23 mouse cellular contexts compared by ENCODE assay signal in the genomic region with DNA sequence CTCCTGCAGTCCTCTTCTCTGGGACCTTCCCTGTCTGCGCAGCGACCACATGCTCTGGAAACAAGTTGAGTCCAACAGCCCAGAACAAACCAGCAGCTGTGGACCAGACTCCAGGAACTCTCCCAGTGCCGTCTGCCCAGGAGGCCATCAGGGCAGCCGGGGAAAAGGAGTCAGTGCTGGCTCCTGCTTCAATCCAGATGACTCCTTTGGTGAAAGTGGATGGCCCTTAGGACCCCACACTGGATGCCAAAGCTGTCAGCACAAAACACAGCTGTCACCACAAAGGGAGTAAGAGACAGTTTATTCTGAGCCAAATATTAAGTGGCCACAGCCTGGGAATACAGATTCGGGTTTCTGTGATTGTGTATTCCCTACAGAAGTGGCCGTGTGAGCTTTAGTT. TPM values are rescaled to one million over a fixed set of nuclear protein-coding genes. Genes with fewer than 3 reads are reported as not detected.
A peak's percentile ranks its signal among the peaks of the same experiment; 100 is the strongest.
DNase-seq lines count a peak whose midpoint lies in the region; ATAC-seq and TF ChIP-seq lines count a peak whose summit lies in the region.
"Had no signal": no experiment of that assay in that cellular context is flagged by ENCODE, and none has a peak within 500 bp of the region (broad histone marks: within the 10 kb centered on the region; RNA-seq: fewer than 3 reads in every experiment).

No protein-coding gene starts in this region.

- intact Hi-C loops in heart, postnatal 36 days (cut with DNase I) = no loop called here

- no peak for TF ChIP-seq CTCF in embryonic fibroblast, embryonic 13.5 days (IDR thresholded peaks at IDR 0.05; ENCODE audit: borderline replicate concordance, insufficient read depth, low read length)

- WGBS in heart, embryonic 10.5 days = 51% methylated on average over 6 of the region's 6 CpGs
- 77% methylated on average over 6 of the region's 6 CpGs for WGBS in midbrain, embryonic 10.5 days
- WGBS in midbrain, embryonic 15.5 days = 62% methylated on average over 6 of the region's 6 CpGs
- WGBS in hindbrain, embryonic 16.5 days = 42% methylated on average over 6 of the region's 6 CpGs
- WGBS in kidney, embryonic 15.5 days = 63% methylated on average over 6 of the region's 6 CpGs

- no peak overlapping the region for H3K9ac ChIP-seq in midbrain, embryonic 15.5 days
- H3K9ac ChIP-seq in hindbrain, embryonic 16.5 days (ENCODE audit: low read depth, low read length) = no peak overlapping the region
- H3K9ac ChIP-seq in kidney, embryonic 15.5 days = no peak overlapping the region
- H3K9ac ChIP-seq: embryonic facial prominence, embryonic 13.5 days; limb, embryonic 12.5 days; liver, embryonic 13.5 days had no signal

- no peaks in the 10 kb centered on the region for H3K36me3 ChIP-seq in heart, embryonic 10.5 days
- H3K36me3 ChIP-seq in midbrain, embryonic 10.5 days = peaks cover 31% of the 10 kb centered on the region
- H3K36me3 ChIP-seq in midbrain, embryonic 15.5 days (replicated peaks) = peaks cover 13% of the 10 kb centered on the region
- peaks cover 13% of the 10 kb centered on the region for H3K36me3 ChIP-seq in hindbrain, embryonic 16.5 days (ENCODE audit: control insufficient read depth, insufficient read depth, low read length)
- H3K36me3 ChIP-seq in kidney, embryonic 15.5 days = no peaks in the 10 kb centered on the region
- H3K36me3 ChIP-seq: embryonic facial prominence, embryonic 13.5 days; limb, embryonic 12.5 days; liver, embryonic 13.5 days had no signal

- ATAC-seq in midbrain, embryonic 15.5 days (replicated peaks) = no peak
- 0 out of 2 replicates have a peak, but pooled peaks have one; percentile 9 for ATAC-seq in hindbrain, embryonic 16.5 days
- no peak for ATAC-seq in kidney, embryonic 15.5 days (replicated peaks; ENCODE audit: low FRiP score)

- no peaks in the 10 kb centered on the region for H3K27me3 ChIP-seq in heart, embryonic 10.5 days (ENCODE audit: insufficient read depth, poor library complexity, severe bottlenecking)
- H3K27me3 ChIP-seq in midbrain, embryonic 10.5 days (ENCODE audit: low read depth, poor library complexity, severe bottlenecking) = no peaks in the 10 kb centered on the region
- no peaks in the 10 kb centered on the region for H3K27me3 ChIP-seq in midbrain, embryonic 15.5 days (replicated peaks)
- no peaks in the 10 kb centered on the region for H3K27me3 ChIP-seq in hindbrain, embryonic 16.5 days (replicated peaks; ENCODE audit: control insufficient read depth, insufficient read depth, low read length)
- H3K27me3 ChIP-seq in kidney, embryonic 15.5 days = no peaks in the 10 kb centered on the region; the same call in 1 of the 2 replicates
- H3K27me3 ChIP-seq: limb, embryonic 12.5 days had no signal

- no peak for DNase-seq in heart, embryonic 10.5 days (ENCODE audit: low spot score)
- DNase-seq in heart, postnatal 36 days = no peak
- no peak for DNase-seq in midbrain, embryonic 10.5 days (ENCODE audit: low spot score)
- DNase-seq in urinary bladder, postnatal 14 days (ENCODE audit: low spot score) = no peak
- DNase-seq: adrenal gland, postnatal 36 days; cerebellum, adult 8-10 months; gastrocnemius, postnatal 36 days; kidney, adult 11 months; kidney, postnatal 14 days; liver, embryonic 13.5 days; lung, postnatal 10 days; thymus, postnatal 25 days had no signal

- H3K27ac ChIP-seq in heart, embryonic 10.5 days = peak overlapping the region; percentile 47; the same call in 1 of the 2 replicates
- H3K27ac ChIP-seq in midbrain, embryonic 10.5 days (replicated peaks) = 0 out of 2 replicates have a peak overlapping the region, but pooled peaks have one; percentile 20
- no peak overlapping the region for H3K27ac ChIP-seq in midbrain, embryonic 15.5 days
- peak overlapping the region; percentile 26; the same call in 1 of the 2 replicates for H3K27ac ChIP-seq in embryonic fibroblast, embryonic 13.5 days (ENCODE audit: insufficient read depth, low read length)
- H3K27ac ChIP-seq in hindbrain, embryonic 16.5 days (ENCODE audit: low read depth, low read length) = peak overlapping the region; percentile 48; the same call in 1 of the 2 replicates
- no peak overlapping the region for H3K27ac ChIP-seq in kidney, embryonic 15.5 days
- H3K27ac ChIP-seq: embryonic facial prominence, embryonic 13.5 days; forebrain, embryonic 10.5 days; limb, embryonic 12.5 days; liver, embryonic 13.5 days had no signal

- peaks cover 35% of the 10 kb centered on the region for H3K4me1 ChIP-seq in heart, embryonic 10.5 days
- H3K4me1 ChIP-seq in midbrain, embryonic 10.5 days = peaks cover 53% of the 10 kb centered on the region
- H3K4me1 ChIP-seq in midbrain, embryonic 15.5 days = peaks cover 29% of the 10 kb centered on the region
- peaks cover 13% of the 10 kb centered on the region for H3K4me1 ChIP-seq in embryonic fibroblast, embryonic 13.5 days (ENCODE audit: control insufficient read depth, insufficient read depth, low read length)
- peaks cover 20% of the 10 kb centered on the region for H3K4me1 ChIP-seq in hindbrain, embryonic 16.5 days (ENCODE audit: control insufficient read depth, insufficient read depth, low read depth, low read length)
- H3K4me1 ChIP-seq in kidney, embryonic 15.5 days = peaks cover 9% of the 10 kb centered on the region; the same call in 1 of the 2 replicates
- H3K4me1 ChIP-seq: liver, embryonic 13.5 days; megakaryocyte, embryonic 14.5 days had no signal

- no peak overlapping the region for H3K4me2 ChIP-seq in midbrain, embryonic 15.5 days
- H3K4me2 ChIP-seq in hindbrain, embryonic 16.5 days (ENCODE audit: low read length) = no peak overlapping the region
- no peak overlapping the region for H3K4me2 ChIP-seq in kidney, embryonic 15.5 days
- H3K4me2 ChIP-seq: embryonic facial prominence, embryonic 13.5 days; limb, embryonic 12.5 days; liver, embryonic 13.5 days had no signal

- H3K9me3 ChIP-seq in heart, embryonic 10.5 days = no peaks in the 10 kb centered on the region
- peaks cover 11% of the 10 kb centered on the region for H3K9me3 ChIP-seq in midbrain, embryonic 10.5 days (replicated peaks)
- H3K9me3 ChIP-seq in midbrain, embryonic 15.5 days = 0 out of 2 replicates have a peak, but pooled peaks cover 3% of the 10 kb centered on the region
- no peaks in the 10 kb centered on the region for H3K9me3 ChIP-seq in hindbrain, embryonic 16.5 days (ENCODE audit: control insufficient read depth, low read length)
- no peaks in the 10 kb centered on the region for H3K9me3 ChIP-seq in kidney, embryonic 15.5 days (replicated peaks)
- H3K9me3 ChIP-seq: liver, embryonic 13.5 days had no signal

- no peak overlapping the region for H3K4me3 ChIP-seq in heart, embryonic 10.5 days
- no peak overlapping the region for H3K4me3 ChIP-seq in midbrain, embryonic 10.5 days
- no peak overlapping the region for H3K4me3 ChIP-seq in midbrain, embryonic 15.5 days
- H3K4me3 ChIP-seq in embryonic fibroblast, embryonic 13.5 days (ENCODE audit: insufficient read depth, low read length) = no peak overlapping the region
- H3K4me3 ChIP-seq in hindbrain, embryonic 16.5 days (ENCODE audit: low read length) = no peak overlapping the region
- no peak overlapping the region for H3K4me3 ChIP-seq in kidney, embryonic 15.5 days (replicated peaks)
- H3K4me3 ChIP-seq: embryonic facial prominence, embryonic 13.5 days; forebrain, embryonic 10.5 days; limb, embryonic 12.5 days; liver, embryonic 13.5 days; megakaryocyte, embryonic 14.5 days had no signal

- no peak for TF ChIP-seq POLR2A in embryonic fibroblast, embryonic 13.5 days (IDR thresholded peaks at IDR 0.05; ENCODE audit: low read depth, low read length)

RNA-seq across cellular contexts. Expression of a gene that starts 23.7 kb away (rescaled TPM):
- 2.1 and 2.3 TPM in 2 replicates for polyA plus RNA-seq in heart, embryonic 10.5 days (2016; fragmentation: Nextera tagmentation; extraction: Ambion mirVana)
- 1 to 10 TPM; 2.9 to 3.3 TPM for total RNA-seq in heart, postnatal 36 days (2021)
- 27.9 and 39.5 TPM in 2 replicates for polyA plus RNA-seq in midbrain, embryonic 10.5 days (2016; fragmentation: Nextera tagmentation; extraction: Ambion mirVana)
- 153 and 155 TPM in 2 replicates for polyA plus RNA-seq in midbrain, embryonic 15.5 days (2015; fragmentation: Nextera tagmentation; extraction: Ambion mirVana)
- 52.9 and 77.8 TPM in 2 replicates for polyA plus RNA-seq in embryonic fibroblast, embryonic 13.5 days (2011; ENCODE audit: insufficient read length, low read depth, missing spikeins)
- 127 and 137 TPM in 2 replicates for polyA plus RNA-seq in hindbrain, embryonic 16.5 days (2015; fragmentation: Nextera tagmentation; extraction: Ambion mirVana)
- polyA plus RNA-seq in kidney, embryonic 15.5 days (2015; fragmentation: Nextera tagmentation; extraction: Ambion mirVana) = 2.1 and 4.2 TPM in 2 replicates
- total RNA-seq: common myeloid progenitor, adult 5-6 weeks had no signal

RNA-seq across cellular contexts. Expression of a gene that starts 52.5 kb away (rescaled TPM):
- polyA plus RNA-seq in heart, embryonic 10.5 days (2016; fragmentation: Nextera tagmentation; extraction: Ambion mirVana) = 11.1 and 30.6 TPM in 2 replicates
- total RNA-seq in heart, postnatal 36 days (2021) = not detected
- 18.5 and 30.3 TPM in 2 replicates for polyA plus RNA-seq in midbrain, embryonic 10.5 days (2016; fragmentation: Nextera tagmentation; extraction: Ambion mirVana)
- 1.3 and 1.9 TPM in 2 replicates for polyA plus RNA-seq in midbrain, embryonic 15.5 days (2015; fragmentation: Nextera tagmentation; extraction: Ambion mirVana)
- polyA plus RNA-seq in embryonic fibroblast, embryonic 13.5 days (2011; ENCODE audit: insufficient read length, low read depth, missing spikeins) = 7.4 and 11.0 TPM in 2 replicates
- 0.80 and 1.3 TPM in 2 replicates for polyA plus RNA-seq in hindbrain, embryonic 16.5 days (2015; fragmentation: Nextera tagmentation; extraction: Ambion mirVana)
- polyA plus RNA-seq in kidney, embryonic 15.5 days (2015; fragmentation: Nextera tagmentation; extraction: Ambion mirVana) = 6.6 and 7.7 TPM in 2 replicates
- total RNA-seq: gastrocnemius, postnatal 36 days; layer of hippocampus, adult 8-10 months; left cerebral cortex, adult 18-20 months had no signal

Comparison
In these comparisons a context has a peak if more than half of its experiments do, and no peak if none do; other contexts are left out.
1. H3K27ac ChIP-seq: peak in heart, embryonic 10.5 days (single experiment), midbrain, embryonic 10.5 days (single experiment), embryonic fibroblast, embryonic 13.5 days (single experiment) and hindbrain, embryonic 16.5 days (single experiment); none in midbrain, embryonic 15.5 days (single experiment) and kidney, embryonic 15.5 days (single experiment).